Mouse (Mus musculus): ENCODE data around the gene Olfr1158.
"Not testable (repeated sequence)": the region's sequence is repeated elsewhere in the genome, so short reads cannot be mapped to it uniquely, and the experiment has no call there.

Olfr1158 gene

DNA sequence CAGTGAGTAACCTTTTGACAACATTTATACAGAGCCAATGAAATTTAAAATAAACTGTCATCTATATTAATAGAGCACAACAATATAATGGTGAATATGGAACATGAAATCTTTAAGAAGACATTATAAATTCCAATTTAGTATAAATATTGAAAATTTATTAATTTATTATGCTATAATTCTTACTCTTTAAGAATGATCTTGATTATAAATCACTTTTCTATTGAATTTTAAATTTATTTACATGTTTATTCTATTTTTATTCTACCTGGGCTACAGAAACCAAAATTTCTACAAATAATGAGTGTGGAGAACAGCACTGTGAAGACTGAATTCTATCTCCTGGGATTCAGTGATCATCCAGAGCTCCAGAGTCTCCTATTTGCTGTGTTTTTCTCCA, at the start of gene Olfr1158:
Olfr1158 (plus strand) TSS at position 301 of the 400 bp plus-strand sequence.
- DNase-seq (ENCODE audit: extremely low spot score, low read depth, low spot score), result no peak

DNA sequence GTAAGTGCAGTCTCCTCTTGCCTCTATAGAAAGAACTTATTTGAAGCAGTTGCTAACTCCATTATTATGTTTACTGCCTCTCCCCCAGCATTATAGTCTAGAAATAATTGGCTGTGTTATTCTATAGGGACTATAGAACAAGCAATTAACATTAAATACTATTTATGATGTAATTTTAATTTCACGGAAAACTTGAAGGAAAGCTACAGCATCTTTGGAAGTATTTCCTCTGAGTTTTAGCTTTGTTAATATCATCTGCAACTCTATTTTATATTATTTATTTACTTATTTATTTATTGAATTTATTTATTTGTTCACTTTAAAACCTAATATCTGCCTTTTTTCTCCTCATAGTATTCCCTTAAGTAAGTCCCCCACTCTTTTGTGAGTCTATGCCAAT, 44.9 kb upstream of the Olfr1158 start, which contains the start of gene Olfr1155:
Olfr1155 (minus strand) TSS at position 101 of the 400 bp plus-strand sequence.
- DNase-seq (ENCODE audit: extremely low spot score, low read depth, low spot score), result no peak

DNA sequence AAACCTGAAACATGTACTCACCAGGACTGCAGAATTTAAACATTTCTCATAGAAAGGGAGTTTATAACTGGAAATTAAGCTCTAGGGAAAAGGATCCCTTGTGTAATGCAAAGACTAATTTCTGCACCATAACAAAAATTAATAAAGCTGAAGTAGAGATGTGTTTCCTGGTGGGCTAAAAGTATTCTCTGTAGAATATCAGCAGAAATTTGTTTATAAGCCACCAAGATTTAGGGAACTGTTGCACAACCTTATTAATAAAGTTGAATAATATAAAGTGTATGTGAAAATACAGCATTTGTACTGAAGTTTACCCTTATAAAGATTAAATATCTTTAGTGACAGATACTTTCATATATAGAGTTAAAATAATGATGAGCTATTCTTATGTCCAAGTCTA, 36.9 kb upstream of the Olfr1158 start, which contains the start of gene Olfr1156:
Olfr1156 (minus strand) TSS at position 101 of the 400 bp plus-strand sequence.
- DNase-seq (ENCODE audit: extremely low spot score, low read depth, low spot score), result no peak

DNA sequence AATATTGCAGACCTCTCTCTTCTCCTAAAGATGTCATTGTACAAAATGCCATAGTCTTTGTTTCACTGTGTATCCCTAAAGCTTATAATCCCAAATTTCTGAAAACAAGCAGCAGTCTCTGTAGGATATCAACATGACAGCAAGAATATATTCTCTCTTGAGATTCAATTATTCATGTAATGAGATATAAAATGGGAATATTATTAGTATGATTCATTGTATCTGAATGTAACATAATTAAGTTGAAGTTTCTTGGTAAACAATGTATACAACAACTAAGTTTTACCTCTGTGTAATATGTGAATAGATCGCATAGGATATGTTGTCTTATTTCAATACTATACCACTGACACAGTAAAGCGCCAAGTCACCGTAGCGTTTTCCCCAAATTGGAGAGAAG, 21.7 kb upstream of the Olfr1158 start, which contains the start of gene Olfr1157:
Olfr1157 (minus strand) TSS at position 101 of the 400 bp plus-strand sequence.
- DNase-seq (ENCODE audit: extremely low spot score, low read depth, low spot score), result no peak

DNA sequence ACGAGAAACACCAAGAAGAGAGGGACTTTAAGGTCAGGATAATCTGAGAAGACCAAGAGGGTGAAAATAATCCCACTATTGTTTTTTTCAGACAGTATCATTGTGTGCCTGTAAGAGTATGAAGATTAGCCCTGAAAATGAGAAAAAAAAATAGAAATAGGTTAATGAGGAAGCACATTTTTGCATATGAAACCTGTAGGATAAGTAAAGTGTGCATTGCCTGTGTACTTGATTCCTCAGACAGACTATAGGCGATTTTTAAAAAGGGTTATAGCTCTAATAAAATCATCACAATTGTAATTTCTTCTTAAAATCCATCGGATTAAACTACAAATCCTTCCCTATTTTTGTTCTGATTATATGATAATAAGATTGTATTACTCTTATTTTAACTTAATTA, 15.3 kb upstream of the Olfr1158 start, which contains the start of gene Olfr74:
Olfr74 (minus strand) TSS at position 101 of the 400 bp plus-strand sequence.
- no peak for DNase-seq (ENCODE audit: extremely low spot score, low read depth, low spot score)

DNA sequence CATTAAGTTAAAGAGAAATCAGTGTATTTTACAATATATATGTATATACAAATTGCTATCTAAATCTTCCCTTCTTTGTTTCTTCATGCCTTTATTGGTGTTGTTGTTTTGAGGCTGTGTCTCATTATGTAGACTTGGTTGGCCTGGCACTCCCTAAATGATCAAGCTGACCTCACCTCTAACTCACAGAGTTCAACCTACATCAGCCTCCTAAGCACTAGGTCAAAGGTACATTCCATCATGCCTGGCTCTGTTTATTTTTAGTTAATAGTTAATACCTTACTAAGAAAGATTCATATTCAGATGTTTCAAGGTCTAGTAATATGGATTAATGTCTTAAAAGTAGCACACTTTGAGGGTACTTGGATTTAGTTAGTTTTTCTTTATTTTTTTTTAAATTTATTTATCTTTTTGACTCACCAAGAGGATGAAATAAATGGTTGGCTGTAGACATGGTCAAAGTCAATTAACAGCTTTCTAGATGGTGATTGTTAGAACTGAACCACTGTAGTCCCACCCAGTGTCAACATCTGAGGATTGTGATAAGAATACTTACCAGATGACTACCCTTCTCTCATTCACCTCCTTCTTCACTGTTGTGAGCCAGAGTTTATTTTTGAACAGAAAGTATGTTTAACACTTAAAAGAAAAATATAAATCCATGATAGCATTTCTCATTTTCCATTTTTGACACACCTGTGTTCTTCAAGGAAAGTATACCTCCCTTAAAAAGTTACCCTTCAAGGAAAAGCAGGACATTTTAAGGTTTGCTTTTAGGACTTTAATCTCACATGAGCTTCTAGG, 17.8 kb downstream of the Olfr1158 start, which contains the start of gene Olfr1160:
Olfr1160 (minus strand) TSS at position 754 of the 804 bp plus-strand sequence.
- DNase-seq (ENCODE audit: extremely low spot score, low read depth, low spot score), result no peak

DNA sequence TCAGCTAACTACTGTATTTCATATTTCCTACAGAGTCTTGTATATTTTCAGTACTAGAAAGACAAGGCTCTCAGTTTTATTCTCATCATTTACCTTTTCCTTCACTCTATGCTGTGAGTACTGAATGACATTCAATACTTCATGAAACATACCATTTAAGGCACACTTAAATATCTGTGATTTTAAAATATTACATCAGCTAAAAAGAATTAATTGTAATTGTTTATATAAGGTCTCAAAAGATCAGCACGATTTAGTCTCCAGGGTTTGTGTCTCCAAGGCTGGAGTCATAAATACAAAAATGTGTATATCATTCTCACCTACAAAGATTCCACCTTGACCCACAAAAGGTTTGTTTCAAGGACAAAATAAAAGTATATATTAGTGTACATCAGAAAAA, 32.6 kb downstream of the Olfr1158 start, which contains the start of gene Olfr1161:
Olfr1161 (plus strand) TSS at position 301 of the 400 bp plus-strand sequence.
- not testable (repeated sequence) for DNase-seq (ENCODE audit: extremely low spot score, low read depth, low spot score)

DNA sequence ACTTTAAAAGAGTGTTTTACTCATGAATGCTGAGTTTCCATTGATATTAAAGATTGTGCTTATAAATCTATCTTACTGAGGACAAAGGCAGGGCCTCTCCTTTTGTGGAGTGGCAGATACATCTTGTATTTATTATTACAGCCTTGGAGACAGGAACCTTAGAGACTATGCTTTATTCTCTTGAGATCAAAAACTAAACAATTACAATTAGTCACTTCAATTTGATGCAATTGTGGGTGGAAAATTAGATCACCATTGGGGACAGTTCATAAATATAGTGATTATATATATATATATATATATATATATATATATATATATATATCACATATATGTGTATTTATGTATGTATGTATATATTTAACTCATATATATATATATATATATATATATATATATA, 47.7 kb downstream of the Olfr1158 start, which contains the start of gene Olfr73:
Olfr73 (minus strand) TSS at position 101 of the 400 bp plus-strand sequence.
- no peak for DNase-seq (ENCODE audit: extremely low spot score, low read depth, low spot score)

All from hindlimb bud, embryonic 11.5 days (tissue).